Mouse (Mus musculus) liver, embryonic 16.5 days (tissue): ENCODE results near the gene Eif4a1. TPM values are rescaled to one million over a fixed set of nuclear protein-coding genes. Genes with fewer than 3 reads are reported as not detected.

ENCODE experiments used
- ATAC-seq: fragments of 200-750 bp; cut with Nextera tagmentation; 2 replicates; pipeline ENCODE4 v1.8.0; 2017; ENCODE audit warnings: low read depth, mild to moderate bottlenecking, moderate number of reproducible peaks, moderate library complexity
- H3K27ac ChIP-seq: fragments of 300-500 bp; sonication (generic); 2 replicates; pipeline ENCODE4 v1.5.1; 2014; ENCODE audit warnings: mild to moderate bottlenecking, low read length
- H3K27me3 ChIP-seq: fragments of 300-500 bp; sonication (generic); 2 replicates; pipeline ENCODE4 v1.6.1; 2014; ENCODE audit warnings: low read depth, low read length, mixed read lengths; ENCODE audit not compliant: control insufficient read depth, insufficient read depth
- H3K36me3 ChIP-seq: fragments of 300-500 bp; sonication (generic); 2 replicates; pipeline ENCODE4 v1.6.1; 2014; ENCODE audit warnings: mild to moderate bottlenecking; ENCODE audit not compliant: control insufficient read depth, insufficient read depth
- H3K4me1 ChIP-seq: fragments of 300-500 bp; sonication (generic); 2 replicates; pipeline ENCODE4 v1.6.1; 2014; ENCODE audit warnings: low read depth, low read length, mixed read lengths; ENCODE audit not compliant: control insufficient read depth
- H3K4me2 ChIP-seq: fragments of 300-500 bp; sonication (generic); 2 replicates; pipeline ENCODE4 v1.6.1; 2014; ENCODE audit warnings: low read depth, low read length, mixed read lengths
- H3K4me3 ChIP-seq: fragments of 300-500 bp; sonication (generic); 2 replicates; pipeline ENCODE4 v1.5.1; 2014; ENCODE audit warnings: low read depth, mild to moderate bottlenecking, low read length
- H3K9ac ChIP-seq: fragments of 300-500 bp; sonication (generic); 2 replicates; pipeline ENCODE4 v1.6.1; 2014; ENCODE audit warnings: low read depth, low read length
- H3K9me3 ChIP-seq: fragments of 300-500 bp; sonication (generic); replicated peaks from 2 replicates; pipeline ENCODE4 v1.6.1; 2016; ENCODE audit warnings: low read length; ENCODE audit not compliant: control insufficient read depth
- WGBS: fragments of 180-500 bp; shearing (Covaris S2); extraction: QIAGEN DNeasy Blood & Tissue Kit; methylation state at CpG from one replicate; pipeline ENCODE4 v1.1.7; 2014; ENCODE audit not compliant: insufficient replicate concordance; 5-methylcytosine and 5-hydroxymethylcytosine counted together
- microRNA counts: library from miRNA; unstranded; fragments of <30 nt; microRNA quantifications from one replicate; lab custom pipeline; 2016
- microRNA-seq: library from miRNA; unstranded; fragments of <30 nt; microRNA quantifications from one replicate; pipeline ENCODE4, GENCODE M21; 2016
- polyA plus RNA-seq: library from polyadenylated mRNA; unstranded; fragments of >200 nt; fragmentation: Nextera tagmentation; extraction: Ambion mirVana; gene quantifications from 2 replicates; pipeline ENCODE4 v1.2.1, GENCODE M21; 2015

Gene Eif4a1
- polyA plus RNA-seq, 1 experiment from 2014 or later = 223 TPM

DNA sequence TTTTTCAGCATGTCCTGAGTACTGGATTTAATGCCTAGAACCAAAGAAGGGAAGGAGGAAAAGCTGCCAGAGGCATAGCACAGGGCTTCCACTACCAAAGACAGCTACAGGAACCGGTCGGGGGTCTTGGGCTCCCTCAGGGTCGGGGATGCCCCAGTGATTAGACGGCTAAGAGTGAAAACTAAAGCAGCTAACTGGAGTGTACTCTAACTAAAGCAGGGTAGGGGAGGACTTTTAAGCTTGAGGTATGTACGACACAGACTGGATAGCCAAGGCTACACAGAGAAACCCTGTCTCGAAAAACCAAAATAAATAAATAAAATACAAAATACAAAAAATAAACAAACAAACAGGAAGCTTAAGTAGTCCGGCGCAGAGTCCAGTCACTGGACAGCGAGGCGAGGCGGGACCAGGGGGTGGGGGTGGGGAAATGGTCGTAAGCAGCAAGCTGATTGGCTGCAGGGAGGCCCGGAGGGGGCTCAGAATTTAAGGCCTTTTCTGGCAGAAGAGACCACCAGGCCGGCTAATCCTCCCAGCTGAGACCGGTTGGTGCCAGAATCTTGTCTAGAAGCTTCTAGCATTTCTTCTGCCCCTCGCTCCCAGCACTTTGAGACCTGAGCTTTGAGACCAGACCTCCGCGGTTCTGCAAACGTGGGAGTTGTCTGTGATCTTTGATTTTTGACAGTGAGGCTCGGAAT lies 50.5 kb downstream of the Eif4a1 start, which contains the start of gene Sat2:
TSS of gene Sat2 (plus strand) at position 454 of the 698 bp plus-strand sequence.
- Histone ChIP-seq H3K36me3 (no peaks in the 10 kb centered on the region), H3K27ac (peak within 1 kb of the TSS; percentile 76), H3K9ac (peak within 1 kb of the TSS; percentile 59), H3K9me3 (no peaks in the 10 kb centered on the region), H3K4me3 (peak within 1 kb of the TSS; percentile 65), H3K4me1 (peaks cover 31% of the 10 kb centered on the region), H3K27me3 (no peaks in the 10 kb centered on the region), H3K4me2 (peak within 1 kb of the TSS; percentile 80)
- WGBS = 7% methylated on average over 20 of the region's 20 CpGs
- peak; percentile 67 for ATAC-seq

DNA sequence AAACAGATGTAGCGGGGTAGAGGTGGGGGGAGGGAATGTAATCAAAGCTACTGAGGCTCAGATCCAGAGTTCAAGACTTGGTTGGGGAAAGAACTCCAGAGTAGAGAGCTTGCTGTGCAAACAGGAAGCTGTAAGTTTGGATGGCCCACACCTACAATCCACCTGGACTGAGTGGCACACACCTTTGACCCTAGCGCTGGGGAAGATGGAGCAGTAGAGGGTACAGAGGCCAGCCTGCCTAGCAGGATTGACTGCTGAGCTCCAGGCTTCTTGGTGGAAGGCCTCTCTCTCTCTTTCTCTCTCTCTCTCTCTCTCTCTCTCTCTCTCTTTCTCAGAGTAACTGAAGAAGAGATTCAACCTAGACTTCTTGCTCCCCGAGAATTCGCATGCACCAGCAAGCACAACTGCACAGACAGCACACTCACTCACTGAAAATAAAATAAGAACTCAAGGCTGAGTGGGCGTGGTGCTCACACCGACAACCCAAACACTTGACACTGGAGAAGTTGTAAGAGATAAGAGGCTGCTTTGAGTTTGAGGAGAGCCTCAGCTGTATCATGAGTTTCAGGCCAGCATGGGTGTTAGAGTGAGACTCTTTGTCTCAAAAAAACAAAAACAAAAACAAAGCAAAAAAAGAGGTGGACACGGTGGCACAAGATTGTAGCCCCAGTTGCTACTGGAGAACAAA lies 51.7 kb downstream of the Eif4a1 start:
- Histone ChIP-seq H3K9me3 (no peaks in the 10 kb centered on the region), H3K4me3 (no peak overlapping the region), H3K36me3 (no peaks in the 10 kb centered on the region), H3K27me3 (no peaks in the 10 kb centered on the region), H3K4me2 (peak overlapping the region; percentile 33), H3K27ac (peak overlapping the region; percentile 74), H3K9ac (peak overlapping the region; percentile 21; the same call in 1 of the 2 replicates), H3K4me1 (peaks cover 31% of the 10 kb centered on the region)
- 0 out of 2 replicates have a peak, but pooled peaks have one; percentile 33 for ATAC-seq
- WGBS = 30% methylated on average over 7 of the region's 7 CpGs

DNA sequence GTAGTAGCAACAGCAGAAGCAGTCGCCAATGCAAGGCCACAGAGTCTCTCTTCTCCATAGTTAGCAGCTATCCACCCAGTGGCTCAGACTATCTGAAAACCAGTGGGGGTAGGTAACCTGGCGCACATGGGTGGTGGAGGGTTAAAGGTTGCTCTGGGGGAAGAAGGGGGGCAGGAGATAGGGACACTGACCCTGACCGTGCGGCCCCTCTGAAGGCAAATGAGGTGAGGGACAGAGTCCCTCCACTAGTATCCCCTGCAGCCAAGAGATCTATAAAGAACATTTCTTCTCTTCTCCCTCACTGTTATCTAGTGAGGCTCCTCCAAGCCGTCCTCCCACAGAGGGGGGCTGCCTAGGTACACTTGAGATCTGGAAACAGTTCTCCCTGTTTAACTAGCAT lies 54.4 kb downstream of the Eif4a1 start, which contains the start of gene Shbg:
TSS of gene Shbg (minus strand) at position 101 of the 400 bp plus-strand sequence.
- no peaks in the 10 kb centered on the region for H3K27me3 ChIP-seq
- H3K4me1 ChIP-seq = peaks cover 44% of the 10 kb centered on the region
- no peaks in the 10 kb centered on the region for H3K36me3 ChIP-seq
- H3K9me3 ChIP-seq = no peaks in the 10 kb centered on the region
- no peak within 1 kb of the TSS for H3K4me3 ChIP-seq
- no peak within 1 kb of the TSS for H3K4me2 ChIP-seq
- WGBS = 32% methylated on average over 5 of the region's 5 CpGs
- ATAC-seq = peak; percentile 14; the same call in 1 of the 2 replicates
- no peak within 1 kb of the TSS for H3K27ac ChIP-seq
- no peak within 1 kb of the TSS for H3K9ac ChIP-seq

MicroRNAs encoded within 50 kb of the gene (microRNA counts, 519-probe panel; counts per million panel counts)
- microRNA mmu-miR-1934 (lab: Ali Mortazavi, UCI) = 60.7 counts per million
- microRNA mmu-miR-467f (lab: Ali Mortazavi, UCI) = 2,187 counts per million, percentile 37 among the panel's probes with 10 or more counts

Small RNA genes within 50 kb of the gene (microRNA-seq; reads per million reads assigned to microRNA genes)
- 5.2 reads per million, percentile 17 among the genes with 10 or more reads in this experiment for gene Mir1934
- not detected for gene Mir467f

Other genes with a start within 250 kb of the Eif4a1 start
- gene Dnah2, start 123.3 kb downstream of the Eif4a1 start, polyA plus RNA-seq = 0.07 and 0.09 TPM in 2 replicates
- gene Efnb3, start 112.2 kb downstream of the Eif4a1 start, polyA plus RNA-seq = 0.27 and 0.39 TPM in 2 replicates
- 14.6 and 15.5 TPM in 2 replicates for gene Wrap53, start 92.2 kb downstream of the Eif4a1 start, polyA plus RNA-seq
- gene Trp53, start 92.1 kb downstream of the Eif4a1 start, polyA plus RNA-seq = 55.5 and 55.8 TPM in 2 replicates
- 11.2 and 12.6 TPM in 2 replicates for gene Atp1b2, start 66.5 kb downstream of the Eif4a1 start, polyA plus RNA-seq
- gene Shbg, start 54.5 kb downstream of the Eif4a1 start, polyA plus RNA-seq = 26.2 and 27.9 TPM in 2 replicates
- gene Sat2, start 50.4 kb downstream of the Eif4a1 start, polyA plus RNA-seq = 10.4 and 11.5 TPM in 2 replicates
- 7.0 and 8.1 TPM in 2 replicates for gene Fxr2, start 39.4 kb downstream of the Eif4a1 start, polyA plus RNA-seq
- gene Sox15, start 17.1 kb downstream of the Eif4a1 start, polyA plus RNA-seq = 0.11 TPM in 1 of 2 replicates, not detected in the other
- gene Mpdu1, start 9.8 kb downstream of the Eif4a1 start, polyA plus RNA-seq = 34.5 and 35.0 TPM in 2 replicates
- 32.0 and 35.4 TPM in 2 replicates for gene Cd68, start 6.3 kb downstream of the Eif4a1 start, polyA plus RNA-seq
- 22.7 and 24.9 TPM in 2 replicates for gene Senp3, start 9.7 kb upstream of the Eif4a1 start, polyA plus RNA-seq
- gene Tnfsf13, start 13.4 kb upstream of the Eif4a1 start, polyA plus RNA-seq = 0.17 and 0.40 TPM in 2 replicates
- gene Tnfsf12, start 23.4 kb upstream of the Eif4a1 start, polyA plus RNA-seq = 2.5 and 2.8 TPM in 2 replicates
- 0.95 and 1.1 TPM in 2 replicates for gene Tnfsfm13, start 23.7 kb upstream of the Eif4a1 start, polyA plus RNA-seq
- 11.1 and 11.9 TPM in 2 replicates for gene Polr2a, start 86.2 kb upstream of the Eif4a1 start, polyA plus RNA-seq
- 0.07 TPM in 1 of 2 replicates, not detected in the other for gene Slc35g3, start 89.5 kb upstream of the Eif4a1 start, polyA plus RNA-seq
- gene Zbtb4, start 93.5 kb upstream of the Eif4a1 start, polyA plus RNA-seq = 0.61 and 0.81 TPM in 2 replicates
- gene Chrnb1, start 123.5 kb upstream of the Eif4a1 start, polyA plus RNA-seq = 0.61 and 0.96 TPM in 2 replicates
- 0.19 and 0.21 TPM in 2 replicates for gene Fgf11, start 129.4 kb upstream of the Eif4a1 start, polyA plus RNA-seq
- 0.62 and 1.0 TPM in 2 replicates for gene Tmem102, start 133.2 kb upstream of the Eif4a1 start, polyA plus RNA-seq
- not detected in 2 replicates for gene Gm39566, start 142.9 kb upstream of the Eif4a1 start, polyA plus RNA-seq
- not detected in 2 replicates for gene Spem2, start 146.0 kb upstream of the Eif4a1 start, polyA plus RNA-seq
- not detected in 2 replicates for gene Spem1, start 149.8 kb upstream of the Eif4a1 start, polyA plus RNA-seq
- 0.66 and 0.83 TPM in 2 replicates for gene Nlgn2, start 165.4 kb upstream of the Eif4a1 start, polyA plus RNA-seq
- gene Tmem256, start 166.1 kb upstream of the Eif4a1 start, polyA plus RNA-seq = 404 and 413 TPM in 2 replicates
- 22.0 and 27.8 TPM in 2 replicates for gene Plscr3, start 174.0 kb upstream of the Eif4a1 start, polyA plus RNA-seq
- gene Tnk1, start 186.3 kb upstream of the Eif4a1 start, polyA plus RNA-seq = 0.74 and 0.96 TPM in 2 replicates
- not detected in 2 replicates for gene Tmem95, start 205.6 kb upstream of the Eif4a1 start, polyA plus RNA-seq
- gene Kctd11, start 209.0 kb upstream of the Eif4a1 start, polyA plus RNA-seq = 1.3 and 1.4 TPM in 2 replicates
- gene Acap1, start 223.1 kb upstream of the Eif4a1 start, polyA plus RNA-seq = 6.5 and 6.8 TPM in 2 replicates
- gene 2810408A11Rik, start 228.6 kb upstream of the Eif4a1 start, polyA plus RNA-seq = 0.46 and 0.76 TPM in 2 replicates
- 2.2 and 2.6 TPM in 2 replicates for gene Neurl4, start 228.6 kb upstream of the Eif4a1 start, polyA plus RNA-seq
- gene Gps2, start 241.5 kb upstream of the Eif4a1 start, polyA plus RNA-seq = 81.1 and 83.1 TPM in 2 replicates
- 1,065 and 1,134 TPM in 2 replicates for gene Eif5a, start 249.5 kb upstream of the Eif4a1 start, polyA plus RNA-seq